Mouse (Mus musculus) megakaryocyte-erythroid progenitor cell, adult 5 weeks (primary cell): Measurements from ENCODE around the gene Vmn2r82. TPM values are rescaled to one million over a fixed set of nuclear protein-coding genes. Genes with fewer than 3 reads are reported as not detected.

ENCODE experiments used
- polyA plus RNA-seq: library from polyadenylated mRNA; stranded (reverse); fragments of >175 nt; gene quantifications from 2 replicates; pipeline ENCODE4 v1.2.3, GENCODE M21; 2012

The Vmn2r82 gene
- not detected in 2 replicates for polyA plus RNA-seq

GRCm38 (mm10) chr10:79356220-79356619 lies at the start of gene Vmn2r82:
Gene Vmn2r82 (plus strand): TSS chr10:79356520.

Other genes starting within 250 kb of the Vmn2r82 start
- not detected in 2 replicates for gene Vmn2r80, start 207.8 kb upstream of the Vmn2r82 start, polyA plus RNA-seq
- not detected in 2 replicates for gene Vmn2r81, start 108.8 kb upstream of the Vmn2r82 start, polyA plus RNA-seq
- gene Vmn2r83, start 112.2 kb downstream of the Vmn2r82 start, polyA plus RNA-seq, result 0.02 TPM in 1 of 2 replicates, not detected in the other
- 14.9 and 15.0 TPM in 2 replicates for gene Plpp2, start 177.3 kb downstream of the Vmn2r82 start, polyA plus RNA-seq
- gene Mier2, start 198.7 kb downstream of the Vmn2r82 start, polyA plus RNA-seq, result 67.4 and 77.1 TPM in 2 replicates
- gene Theg, start 230.8 kb downstream of the Vmn2r82 start, polyA plus RNA-seq, result not detected in 2 replicates